In genomic region chr10:58445850-58446249, GRCm38 (mm10) we compare ENCODE assay signal across 8 mouse cellular contexts. TPM values are rescaled to one million over a fixed set of nuclear protein-coding genes. Genes with fewer than 3 reads are reported as not detected.
A peak's percentile ranks its signal among the peaks of the same experiment; 100 is the strongest.
DNase-seq lines count a peak whose midpoint lies in the region; ATAC-seq and TF ChIP-seq lines count a peak whose summit lies in the region.

No protein-coding gene starts in this region.

- peak overlapping the region; percentile 99 for H3K9ac ChIP-seq in heart, embryonic 14.5 days (ENCODE audit: low read length)
- peak overlapping the region; percentile 63 for H3K9ac ChIP-seq in limb, embryonic 15.5 days
- H3K9ac ChIP-seq in midbrain, postnatal 0 days (replicated peaks; ENCODE audit: low read length, poor library complexity, severe bottlenecking), result peak overlapping the region; percentile 70

- H3K36me3 ChIP-seq in heart, embryonic 14.5 days (ENCODE audit: control insufficient read depth, insufficient read depth, low read length), result no peaks in the 10 kb centered on the region
- H3K36me3 ChIP-seq in limb, embryonic 15.5 days, result no peaks in the 10 kb centered on the region
- H3K36me3 ChIP-seq in midbrain, postnatal 0 days (ENCODE audit: insufficient read depth, low read length), result no peaks in the 10 kb centered on the region

- H3K9me3 ChIP-seq in heart, embryonic 14.5 days (ENCODE audit: control insufficient read depth, low read length), result no peaks in the 10 kb centered on the region
- no peaks in the 10 kb centered on the region for H3K9me3 ChIP-seq in limb, embryonic 15.5 days
- H3K9me3 ChIP-seq in midbrain, postnatal 0 days (ENCODE audit: low read length), result no peaks in the 10 kb centered on the region

- H3K27me3 ChIP-seq in heart, embryonic 14.5 days (ENCODE audit: control insufficient read depth, insufficient read depth, low read length), result no peaks in the 10 kb centered on the region
- no peaks in the 10 kb centered on the region for H3K27me3 ChIP-seq in limb, embryonic 15.5 days
- H3K27me3 ChIP-seq in midbrain, postnatal 0 days (ENCODE audit: insufficient read depth, low read length), result no peaks in the 10 kb centered on the region

- peak overlapping the region; percentile 94 to 96 for H3K27ac ChIP-seq in heart, embryonic 14.5 days (replicated peaks in 1 of 2; ENCODE audit: control insufficient read depth in 1 of 2, insufficient read depth in 1 of 2, low read depth in 2 of 2, low read length in 2 of 2)
- H3K27ac ChIP-seq in limb, embryonic 15.5 days, result peak overlapping the region; percentile 98
- H3K27ac ChIP-seq in midbrain, postnatal 0 days (ENCODE audit: low read depth, low read length), result peak overlapping the region; percentile 96

- peak overlapping the region; percentile 97 to 98 for H3K4me3 ChIP-seq in heart, embryonic 14.5 days (ENCODE audit: control insufficient read depth in 1 of 2, insufficient read depth in 1 of 2, low read depth in 1 of 2, low read length in 2 of 2)
- H3K4me3 ChIP-seq in limb, embryonic 15.5 days, result peak overlapping the region; percentile 96
- H3K4me3 ChIP-seq in midbrain, postnatal 0 days (ENCODE audit: low read depth, low read length), result peak overlapping the region; percentile 90

- H3K4me1 ChIP-seq in heart, embryonic 14.5 days (ENCODE audit: control insufficient read depth in 2 of 2, insufficient read depth in 2 of 2, low read length in 2 of 2), result peaks cover 2 to 7% of the 10 kb centered on the region in 2 experiments; a peak in 3 of 4 replicates
- H3K4me1 ChIP-seq in limb, embryonic 15.5 days, result peaks cover 7% of the 10 kb centered on the region; the same call in 1 of the 2 replicates
- H3K4me1 ChIP-seq in midbrain, postnatal 0 days (ENCODE audit: insufficient read depth, low read length), result no peaks in the 10 kb centered on the region

- WGBS in heart, embryonic 14.5 days, result 20% methylated on average over 9 of the region's 9 CpGs
- 17% methylated on average over 9 of the region's 9 CpGs for WGBS in limb, embryonic 15.5 days
- 23% methylated on average over 9 of the region's 9 CpGs for WGBS in midbrain, postnatal 0 days

- DNase-seq in adrenal gland, postnatal 14 days, result peak; percentile 23
- no peak for DNase-seq in adrenal gland, adult 18-20 months (ENCODE audit: low spot score in 2 of 2)
- peak; percentile 7 for DNase-seq in urinary bladder, postnatal 14 days (ENCODE audit: low spot score)
- no peak for DNase-seq in urinary bladder, postnatal 25 days (ENCODE audit: low spot score)
- DNase-seq in midbrain, postnatal 0 days (ENCODE audit: low spot score), result no peak
- no peak for DNase-seq in adrenal gland, postnatal 4 days (ENCODE audit: low spot score in 2 of 2)

- TF ChIP-seq CTCF in midbrain, postnatal 0 days (IDR thresholded peaks at IDR 0.05), result no peak

- H3K4me2 ChIP-seq in heart, embryonic 14.5 days (ENCODE audit: low read length), result peak overlapping the region; percentile 80
- H3K4me2 ChIP-seq in limb, embryonic 15.5 days, result peak overlapping the region; percentile 53
- H3K4me2 ChIP-seq in midbrain, postnatal 0 days (ENCODE audit: low read depth, low read length, poor library complexity, severe bottlenecking), result peak overlapping the region; percentile 67

- no peak for ATAC-seq in heart, embryonic 14.5 days (ENCODE audit: insufficient number of reproducible peaks, insufficient read depth, low FRiP score, low read depth)
- no peak for ATAC-seq in limb, embryonic 15.5 days (ENCODE audit: insufficient number of reproducible peaks, low FRiP score, low TSS enrichment, low read depth)
- ATAC-seq in midbrain, postnatal 0 days (ENCODE audit: low FRiP score), result peak; percentile 48

RNA-seq across cellular contexts. Expression of gene Ranbp2, which starts 0.9 kb away (rescaled TPM):
- 71.0 and 72.9 TPM in 2 replicates for total RNA-seq in adrenal gland, postnatal 14 days (2021)
- 10 to 100 TPM; 72.8 to 83.2 TPM for total RNA-seq in adrenal gland, adult 18-20 months (2021)
- 23.5 and 26.8 TPM in 2 replicates for polyA plus RNA-seq in heart, embryonic 14.5 days (2014; fragmentation: Nextera tagmentation; extraction: Ambion mirVana)
- 18.6 and 22.5 TPM in 2 replicates for polyA plus RNA-seq in limb, embryonic 15.5 days (2015; fragmentation: Nextera tagmentation; extraction: Ambion mirVana)
- 40.0 and 49.7 TPM in 2 replicates for total RNA-seq in midbrain, postnatal 0 days (2014; rRNA removed)
- polyA plus RNA-seq in midbrain, postnatal 0 days (2015; fragmentation: Nextera tagmentation; extraction: Ambion mirVana), result 9.6 and 12.5 TPM in 2 replicates
- 10 to 100 TPM; 69.2 to 80.6 TPM for total RNA-seq in adrenal gland, postnatal 4 days (2021)

RNA-seq across cellular contexts. Expression of gene Ccdc138, which starts 51.9 kb away (rescaled TPM):
- 3.8 and 5.2 TPM in 2 replicates for total RNA-seq in adrenal gland, postnatal 14 days (2021)
- 1 to 10 TPM; 2.2 to 3.7 TPM for total RNA-seq in adrenal gland, adult 18-20 months (2021)
- 6.6 and 6.7 TPM in 2 replicates for polyA plus RNA-seq in heart, embryonic 14.5 days (2014; fragmentation: Nextera tagmentation; extraction: Ambion mirVana)
- 8.2 TPM in 2 replicates for polyA plus RNA-seq in limb, embryonic 15.5 days (2015; fragmentation: Nextera tagmentation; extraction: Ambion mirVana)
- total RNA-seq in midbrain, postnatal 0 days (2014; rRNA removed), result 2.9 and 5.1 TPM in 2 replicates
- polyA plus RNA-seq in midbrain, postnatal 0 days (2015; fragmentation: Nextera tagmentation; extraction: Ambion mirVana), result 6.0 and 7.4 TPM in 2 replicates
- total RNA-seq in adrenal gland, postnatal 4 days (2021), result 1 to 10 TPM; 4.8 to 4.9 TPM

Comparison
In these comparisons a context has a peak if more than half of its experiments do, and no peak if none do; other contexts are left out.
1. DNase-seq: peak in adrenal gland, postnatal 14 days (single experiment) and urinary bladder, postnatal 14 days (single experiment); none in adrenal gland, adult 18-20 months (0 of 2), urinary bladder, postnatal 25 days (single experiment), midbrain, postnatal 0 days (single experiment) and adrenal gland, postnatal 4 days (0 of 2).
2. Peak in every context shown above with its lines, with median percentiles within 50 percentile points of each other: H3K27ac ChIP-seq, H3K4me2 ChIP-seq, H3K4me3 ChIP-seq and H3K9ac ChIP-seq.